ENCODE assay signal across 11 mouse cellular contexts in the genomic region with DNA sequence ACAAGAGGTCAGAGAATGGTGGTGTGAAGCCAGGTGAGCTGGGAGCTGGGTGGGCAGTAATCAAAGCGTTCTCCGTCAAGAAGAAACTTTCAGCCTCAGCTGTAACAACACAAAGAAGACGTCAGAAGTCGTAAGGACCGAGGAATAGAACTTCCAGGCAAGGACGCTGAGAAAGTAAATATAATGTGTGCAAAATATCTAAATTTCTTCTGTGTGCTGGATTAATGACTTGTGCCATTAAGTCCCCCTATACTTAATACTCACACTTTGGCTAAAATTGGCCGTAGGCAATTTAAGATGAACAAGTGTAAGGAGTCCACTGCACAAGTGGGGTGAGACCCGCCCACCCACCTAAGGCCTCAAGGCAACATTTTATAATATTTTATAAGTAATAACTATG.
"Had no signal": no experiment of that assay in that cellular context is flagged by ENCODE, and none has a peak within 500 bp of the region (broad histone marks: within the 10 kb centered on the region; RNA-seq: fewer than 3 reads in every experiment).

No protein-coding gene starts in this region.

- DNase-seq: retina, postnatal 1 day; right cerebral cortex, adult 18-20 months; right cerebral cortex, postnatal 14 days; right cerebral cortex, postnatal 25 days; right cerebral cortex, postnatal 4 days; spleen, adult 18-20 months; thymus, adult 18-20 months; thymus, adult 2 months; thymus, postnatal 14 days; thymus, postnatal 25 days; thymus, postnatal 36 days had no signal
